Mouse (Mus musculus) brain, embryonic 14.5 days (tissue): ENCODE measurements around the gene Fadd.

ENCODE experiments used
- CTCF ChIP-seq: fragments of 200-500 bp; IDR thresholded peaks from 2 replicates; pipeline ENCODE4 v1.5.1; 2012; ENCODE audit warnings: inconsistent platforms, mild to moderate bottlenecking, moderate library complexity, borderline replicate concordance; ENCODE audit not compliant: insufficient read depth, insufficient read length; ENCODE audit errors: extremely low read depth
- POLR2A ChIP-seq: fragments of 200-500 bp; IDR thresholded peaks from 2 replicates; pipeline ENCODE4 v1.6.1; 2012; ENCODE audit warnings: mild to moderate bottlenecking, inconsistent platforms, borderline replicate concordance; ENCODE audit not compliant: poor library complexity, insufficient read depth, insufficient read length, severe bottlenecking; ENCODE audit errors: extremely low read depth

- TF ChIP-seq POLR2A (no peak), CTCF (no peak)
Measured at GRCm38 (mm10) chr7:144554123-144554472, 28.2 kb downstream of the Fadd start.
